Mouse (Mus musculus): ENCODE results near the gene Etnk1.
"Not testable (repeated sequence)": the region's sequence is repeated elsewhere in the genome, so short reads cannot be mapped to it uniquely, and the experiment has no call there.

The Etnk1 gene

GRCm38 (mm10) chr6:143169385-143169784 lies 2.4 kb downstream of the Etnk1 start:
- ATAC-seq (ENCODE audit: insufficient number of reproducible peaks, low FRiP score, low TSS enrichment), result no peak

GRCm38 (mm10) chr6:143170166-143170960 lies 3.3 kb downstream of the Etnk1 start:
- ATAC-seq (ENCODE audit: insufficient number of reproducible peaks, low FRiP score, low TSS enrichment), result no peak

DNA sequence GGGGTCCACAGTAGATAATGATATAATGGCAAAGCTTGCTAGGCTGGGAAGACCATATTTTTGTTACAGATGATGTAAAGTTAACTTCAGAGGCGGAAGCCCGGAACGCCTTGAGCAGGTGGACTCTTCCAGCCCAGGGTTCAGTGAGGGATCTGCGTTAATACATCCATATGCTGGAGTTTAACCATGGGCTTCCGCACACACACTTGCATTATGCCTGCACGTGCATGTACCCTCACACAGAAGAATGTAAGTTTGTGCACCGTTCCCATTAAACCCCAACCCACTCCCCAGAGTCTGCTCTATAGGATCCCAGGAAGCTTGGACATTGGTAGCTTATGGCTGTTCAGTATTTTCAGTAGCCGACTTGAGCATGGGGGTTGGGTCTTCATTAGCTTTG lies 4.0 kb downstream of the Etnk1 start:
- no peak for ATAC-seq (ENCODE audit: insufficient number of reproducible peaks, low FRiP score, low TSS enrichment)

DNA sequence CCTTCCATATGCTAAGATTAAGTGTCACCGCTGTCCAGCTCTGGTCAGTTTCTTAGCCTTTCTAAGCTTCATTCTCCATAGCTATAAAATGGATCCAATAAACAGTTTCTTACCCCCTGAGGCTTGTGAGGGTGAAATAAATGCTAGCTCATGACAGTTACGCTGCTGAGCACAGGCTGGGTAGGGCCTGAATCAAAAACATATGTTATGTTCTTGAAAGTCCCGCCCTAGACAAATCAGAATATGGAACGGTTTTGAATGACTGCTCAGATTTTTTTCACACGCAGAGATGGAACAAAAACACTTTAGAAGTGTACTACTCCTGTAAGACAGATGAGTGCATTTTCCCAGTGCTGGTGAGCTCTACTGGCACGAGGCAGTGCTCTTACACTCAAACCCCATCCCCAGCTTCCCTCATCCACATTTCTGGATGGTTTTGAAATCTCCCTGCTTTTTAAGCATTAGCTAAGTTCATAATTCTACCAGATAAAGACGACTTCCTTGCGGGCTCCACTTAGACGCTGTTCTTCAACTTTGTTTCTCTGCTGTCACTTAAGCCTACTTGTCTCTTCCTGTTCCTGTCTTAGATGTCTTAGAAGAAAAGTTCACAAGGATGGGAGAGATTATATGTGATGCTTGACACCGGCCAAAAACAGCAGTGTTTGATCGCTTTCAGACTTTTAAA lies 4.9 kb downstream of the Etnk1 start:
- no peak for ATAC-seq (ENCODE audit: insufficient number of reproducible peaks, low FRiP score, low TSS enrichment)

DNA sequence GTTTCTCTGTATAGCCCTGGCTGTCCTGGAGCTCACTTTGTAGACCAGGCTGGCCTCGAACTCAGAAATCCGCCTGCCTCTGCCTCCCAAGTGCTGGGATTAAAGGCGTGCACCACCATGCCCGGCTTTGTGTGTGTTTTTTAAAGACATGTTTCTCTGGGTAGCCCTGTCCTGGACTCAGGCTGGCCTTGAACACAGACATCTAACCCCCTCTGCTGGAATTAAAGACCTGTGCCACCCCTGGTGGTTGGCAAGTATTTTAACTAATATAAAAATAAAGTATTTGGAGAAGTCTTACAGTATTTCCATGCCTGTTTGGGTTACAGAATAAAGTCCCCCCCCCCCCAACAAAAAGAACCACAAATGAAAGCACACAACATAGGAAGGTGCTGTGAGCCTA lies 5.7 kb downstream of the Etnk1 start:
- not testable (repeated sequence) for ATAC-seq (ENCODE audit: insufficient number of reproducible peaks, low FRiP score, low TSS enrichment)

GRCm38 (mm10) chr6:143174226-143174625 lies 7.2 kb downstream of the Etnk1 start:
- ATAC-seq (ENCODE audit: insufficient number of reproducible peaks, low FRiP score, low TSS enrichment), result no peak

GRCm38 (mm10) chr6:143174906-143175656 lies 8.1 kb downstream of the Etnk1 start:
- ATAC-seq (ENCODE audit: insufficient number of reproducible peaks, low FRiP score, low TSS enrichment), result peak; percentile 29; the same call in 1 of the 2 replicates

DNA sequence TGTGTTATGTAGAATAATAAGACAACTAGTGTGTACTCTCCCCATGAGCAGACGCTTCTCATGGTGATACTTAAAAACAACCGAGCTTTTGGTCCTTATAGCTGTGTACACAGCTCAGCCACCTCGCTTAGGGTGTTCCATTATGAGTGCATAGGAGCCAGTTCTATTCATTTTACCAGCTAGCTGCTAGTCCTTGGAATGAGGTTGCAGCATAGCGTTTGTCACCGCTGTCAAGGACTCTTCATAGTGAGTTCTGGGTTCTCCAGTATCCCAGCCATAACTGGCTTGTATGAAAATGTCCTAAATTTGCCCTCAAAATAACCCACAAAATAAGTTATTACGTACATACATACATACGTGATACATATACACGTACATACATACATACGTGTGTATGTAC lies 9.1 kb downstream of the Etnk1 start:
- ATAC-seq (ENCODE audit: insufficient number of reproducible peaks, low FRiP score, low TSS enrichment), result no peak

DNA sequence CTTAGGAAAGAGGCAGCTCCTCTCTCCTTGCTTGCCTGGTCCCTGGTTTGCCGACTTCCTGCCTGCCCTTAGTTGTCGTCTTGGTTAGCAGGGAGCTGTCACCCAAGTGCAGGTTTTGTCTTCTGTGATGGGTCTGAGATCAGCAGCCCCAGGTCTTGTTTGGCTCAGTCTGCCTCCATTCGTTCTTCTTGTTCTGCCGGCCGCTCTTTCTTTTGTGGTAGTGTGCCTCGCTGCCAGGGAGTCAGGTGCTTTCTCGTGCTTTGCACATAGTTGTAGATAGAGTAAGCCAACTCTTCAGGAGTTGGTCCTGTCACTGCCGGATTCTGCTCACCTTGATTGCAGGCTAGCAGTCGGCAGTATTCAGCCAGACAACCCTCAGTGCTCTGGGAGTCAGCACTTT lies 9.6 kb downstream of the Etnk1 start:
- ATAC-seq (ENCODE audit: insufficient number of reproducible peaks, low FRiP score, low TSS enrichment), result no peak

GRCm38 (mm10) chr6:143179181-143179580 lies 12.2 kb downstream of the Etnk1 start:
- ATAC-seq (ENCODE audit: insufficient number of reproducible peaks, low FRiP score, low TSS enrichment), result no peak

DNA sequence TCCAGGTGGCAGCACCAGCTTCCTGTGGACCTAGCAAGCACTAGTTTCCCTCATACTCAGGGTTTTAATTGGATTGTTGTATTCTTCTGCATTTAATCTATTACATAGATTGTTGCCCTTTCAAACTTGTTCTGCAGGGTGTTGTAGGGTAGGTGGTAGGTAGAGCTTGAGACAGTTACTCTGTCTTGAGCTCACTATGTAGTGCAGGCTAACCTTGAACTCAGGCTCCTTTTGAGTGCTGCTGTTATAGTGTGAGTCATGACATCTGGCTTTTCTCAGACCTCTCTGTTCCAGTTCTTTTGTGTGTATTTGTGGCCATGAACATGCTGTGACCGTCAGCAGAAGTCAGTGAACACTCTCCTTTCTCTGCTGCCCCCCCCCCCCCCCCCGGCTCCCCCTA lies 12.7 kb downstream of the Etnk1 start:
- no peak for ATAC-seq (ENCODE audit: insufficient number of reproducible peaks, low FRiP score, low TSS enrichment)

- ATAC-seq (ENCODE audit: insufficient number of reproducible peaks, low FRiP score, low TSS enrichment), result no peak
These were observed 13.5 kb downstream of the Etnk1 start for GRCm38 (mm10) chr6:143180511-143180910.

DNA sequence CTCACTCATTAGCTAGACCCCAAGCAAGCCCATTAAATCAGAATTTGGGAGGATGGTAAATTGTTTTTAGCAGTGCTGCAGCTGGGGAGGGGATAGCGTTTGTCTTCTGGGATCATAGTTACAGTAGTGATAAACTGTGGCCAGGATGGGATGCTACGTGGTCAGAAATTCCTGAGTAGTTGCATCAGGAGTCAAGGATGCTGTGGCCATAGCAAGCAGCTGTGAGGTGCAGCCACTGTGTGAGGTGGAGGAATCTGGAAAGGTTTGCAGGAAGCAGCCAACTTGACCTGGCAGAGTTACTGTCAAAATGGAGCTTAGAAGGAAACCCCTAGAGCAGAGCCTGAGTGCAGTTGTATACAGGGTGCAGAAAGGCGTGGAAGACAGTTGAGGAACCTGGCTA lies 17.1 kb downstream of the Etnk1 start:
- no peak for ATAC-seq (ENCODE audit: insufficient number of reproducible peaks, low FRiP score, low TSS enrichment)

DNA sequence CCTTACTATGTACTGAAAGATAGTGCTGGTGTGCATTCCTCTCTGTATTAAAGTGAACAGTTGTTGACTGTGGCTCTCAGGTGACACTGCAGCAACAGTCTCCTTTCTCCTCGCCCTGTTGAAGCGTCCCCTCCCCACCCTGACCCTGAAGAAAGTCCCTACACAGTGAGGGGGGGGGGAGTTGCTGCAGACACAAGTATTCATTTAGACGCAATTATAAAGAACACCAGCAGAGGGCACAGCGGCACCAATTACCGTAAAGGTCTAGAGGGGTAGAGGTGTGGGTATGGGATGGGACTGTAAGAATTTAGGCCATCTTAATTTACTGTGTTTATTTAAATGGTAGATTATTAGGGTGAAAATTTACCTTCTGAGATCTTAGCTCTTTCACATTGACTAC lies 17.7 kb downstream of the Etnk1 start:
- no peak for ATAC-seq (ENCODE audit: insufficient number of reproducible peaks, low FRiP score, low TSS enrichment)

DNA sequence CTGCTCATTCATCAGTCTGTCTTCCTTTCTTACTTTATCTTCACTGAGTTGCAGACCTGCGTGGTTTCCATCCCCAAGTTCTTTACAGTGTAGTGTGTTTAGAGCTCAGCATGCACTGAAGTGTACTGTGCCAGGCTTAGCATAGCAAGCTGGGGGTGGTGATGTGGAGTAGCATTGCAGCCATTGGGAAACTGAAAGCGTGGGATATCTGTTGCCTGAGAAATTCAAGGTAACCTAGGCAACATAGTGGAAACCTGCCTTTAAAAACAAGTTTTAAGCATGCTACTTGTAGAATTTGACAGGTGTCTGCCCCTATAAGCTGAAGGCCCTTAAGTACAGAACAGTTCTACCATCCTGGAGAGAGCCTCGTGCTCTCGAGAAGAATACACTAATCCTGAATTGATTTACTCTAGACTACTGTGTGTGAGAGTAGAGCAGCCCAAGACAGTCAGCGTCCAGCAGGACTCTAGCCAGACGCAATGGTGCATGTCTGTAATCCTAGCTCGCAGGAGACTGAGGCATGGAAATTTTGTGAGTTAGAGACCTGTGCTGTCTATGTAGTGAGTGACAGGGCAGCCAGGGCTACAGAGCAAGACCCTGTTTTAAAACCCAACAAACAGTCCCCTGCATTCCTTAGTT lies 23.9 kb downstream of the Etnk1 start:
- peak; percentile 51; the same call in 1 of the 2 replicates for ATAC-seq (ENCODE audit: insufficient number of reproducible peaks, low FRiP score, low TSS enrichment)

GRCm38 (mm10) chr6:143191477-143192098 lies 24.6 kb downstream of the Etnk1 start:
- no peak for ATAC-seq (ENCODE audit: insufficient number of reproducible peaks, low FRiP score, low TSS enrichment)

GRCm38 (mm10) chr6:143192709-143193108 lies 25.7 kb downstream of the Etnk1 start:
- no peak for ATAC-seq (ENCODE audit: insufficient number of reproducible peaks, low FRiP score, low TSS enrichment)

DNA sequence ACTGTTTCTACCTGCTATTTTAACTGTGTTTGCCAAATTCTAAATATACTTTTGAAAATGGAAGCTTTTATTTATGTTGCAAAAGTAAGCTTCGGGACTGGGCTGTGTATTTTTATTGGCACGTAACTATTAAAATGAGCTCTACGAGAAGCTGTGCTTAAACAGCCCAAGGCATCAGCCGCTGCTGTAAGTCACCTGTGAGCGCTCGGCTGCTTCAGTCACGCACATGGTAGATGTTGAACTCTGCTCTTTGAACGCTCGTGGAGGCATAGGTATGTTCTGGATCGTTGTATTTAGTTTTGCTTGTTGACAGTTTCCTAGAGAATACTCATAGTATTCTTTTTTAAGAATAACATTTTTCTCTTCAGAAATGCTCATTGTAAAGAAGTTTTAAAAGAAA lies 26.1 kb downstream of the Etnk1 start:
- ATAC-seq (ENCODE audit: insufficient number of reproducible peaks, low FRiP score, low TSS enrichment), result no peak

- ATAC-seq (ENCODE audit: insufficient number of reproducible peaks, low FRiP score, low TSS enrichment), result no peak
These were observed 26.6 kb downstream of the Etnk1 start for GRCm38 (mm10) chr6:143193641-143194040.

- no peak for ATAC-seq (ENCODE audit: insufficient number of reproducible peaks, low FRiP score, low TSS enrichment)
These were observed 30.0 kb downstream of the Etnk1 start for GRCm38 (mm10) chr6:143197053-143197452.

Data from cerebellum, adult (tissue).